10 mouse cellular contexts compared by ENCODE assay signal in the genomic region with DNA sequence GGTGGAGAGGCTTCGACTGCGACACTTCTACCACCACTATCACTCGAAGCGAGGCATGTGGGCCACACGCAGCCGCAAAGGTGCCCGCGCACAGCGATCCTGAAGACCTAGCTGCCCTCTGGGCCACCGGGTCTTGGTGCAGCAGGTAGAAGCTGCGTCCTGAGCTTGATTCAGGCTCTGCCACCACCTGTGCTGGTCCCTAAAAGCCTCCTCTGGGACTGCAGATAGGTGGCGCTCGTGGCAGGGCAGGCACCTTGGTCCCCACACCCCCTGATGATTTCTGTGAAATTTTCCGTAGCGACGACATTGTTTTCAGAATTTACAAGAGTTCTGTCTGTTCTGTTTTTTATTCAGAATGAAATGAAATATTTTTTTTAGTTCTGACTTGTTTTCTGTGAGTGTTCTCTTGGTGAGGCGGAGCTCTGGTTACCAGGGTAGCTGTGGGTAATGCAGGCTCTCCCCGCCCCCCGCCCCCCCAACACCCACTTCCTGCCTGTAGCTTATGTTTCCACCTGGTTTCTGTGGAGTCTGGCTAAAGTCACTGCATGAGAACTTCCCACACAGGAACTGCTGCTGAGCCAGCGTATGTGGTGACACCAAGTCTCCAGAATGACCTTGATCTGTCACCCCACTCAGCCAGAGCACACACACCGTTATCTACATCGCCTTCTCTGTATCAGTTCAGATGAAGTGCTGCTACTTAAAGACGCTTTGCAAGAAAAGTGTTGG. TPM values are rescaled to one million over a fixed set of nuclear protein-coding genes. Genes with fewer than 3 reads are reported as not detected.
DNase-seq lines count a peak whose midpoint lies in the region; ATAC-seq lines count a peak whose summit lies in the region.
"Had no signal": no experiment of that assay in that cellular context is flagged by ENCODE, and none has a peak within 500 bp of the region (broad histone marks: within the 10 kb centered on the region; RNA-seq: fewer than 3 reads in every experiment).

No protein-coding gene starts in this region.

- no peak for ATAC-seq in forebrain, embryonic 11.5 days (replicated peaks; ENCODE audit: low FRiP score)
- ATAC-seq in forebrain, embryonic 13.5 days: no peak
- ATAC-seq in cerebellum, adult (ENCODE audit: insufficient number of reproducible peaks, low FRiP score, low TSS enrichment): no peak

- peak; percentile 65 for DNase-seq in forebrain, embryonic 11.5 days (ENCODE audit: low spot score)
- DNase-seq in right cerebral cortex, adult 18-20 months: peak; percentile 35
- no peak for DNase-seq in right cerebral cortex, postnatal 4 days
- DNase-seq in kidney, postnatal 4 days: peak; percentile 54 to 68
- DNase-seq in natural killer cell, adult 2 months (ENCODE audit: low spot score in 2 of 2): peak; percentile 38 to 58
- no peak for DNase-seq in right cerebral cortex, postnatal 14 days

- H3K9me3 ChIP-seq in forebrain, embryonic 11.5 days (ENCODE audit: control insufficient read depth, low read length): no peaks in the 10 kb centered on the region
- no peaks in the 10 kb centered on the region for H3K9me3 ChIP-seq in forebrain, embryonic 13.5 days (replicated peaks)
- H3K9me3 ChIP-seq: G1E had no signal

- no peak overlapping the region for H3K4me3 ChIP-seq in forebrain, embryonic 11.5 days (ENCODE audit: low read depth, low read length)
- H3K4me3 ChIP-seq in forebrain, embryonic 13.5 days: no peak overlapping the region

- no peak overlapping the region for H3K27ac ChIP-seq in forebrain, embryonic 11.5 days (ENCODE audit: low read depth, low read length)
- no peak overlapping the region for H3K27ac ChIP-seq in forebrain, embryonic 13.5 days

- H3K9ac ChIP-seq in forebrain, embryonic 11.5 days (ENCODE audit: low read length): no peak overlapping the region
- no peak overlapping the region for H3K9ac ChIP-seq in forebrain, embryonic 13.5 days

- no peak overlapping the region for H3K4me2 ChIP-seq in forebrain, embryonic 11.5 days (ENCODE audit: low read depth, low read length, severe bottlenecking)
- H3K4me2 ChIP-seq in forebrain, embryonic 13.5 days: no peak overlapping the region

- 0 out of 2 replicates have a peak, but pooled peaks cover 3% of the 10 kb centered on the region for H3K4me1 ChIP-seq in forebrain, embryonic 11.5 days (replicated peaks; ENCODE audit: control insufficient read depth, insufficient read depth, low read length)
- peaks cover 16% of the 10 kb centered on the region for H3K4me1 ChIP-seq in forebrain, embryonic 13.5 days

- 39% methylated on average over 23 of the region's 23 CpGs for WGBS in forebrain, embryonic 11.5 days
- WGBS in forebrain, embryonic 13.5 days: 48% methylated on average over 23 of the region's 23 CpGs

- H3K27me3 ChIP-seq in forebrain, embryonic 11.5 days (ENCODE audit: control insufficient read depth, insufficient read depth, low read length): peaks cover 10% of the 10 kb centered on the region; the same call in 1 of the 2 replicates
- peaks cover 15% of the 10 kb centered on the region for H3K27me3 ChIP-seq in forebrain, embryonic 13.5 days

- 0 out of 2 replicates have a peak, but pooled peaks cover 2% of the 10 kb centered on the region for H3K36me3 ChIP-seq in forebrain, embryonic 11.5 days (ENCODE audit: control insufficient read depth, insufficient read depth, low read length)
- H3K36me3 ChIP-seq in forebrain, embryonic 13.5 days (ENCODE audit: poor library complexity, severe bottlenecking): peaks cover 18% of the 10 kb centered on the region
- H3K36me3 ChIP-seq: G1E had no signal

RNA-seq across cellular contexts. Expression of gene Pkp3, which starts 5.8 kb away (rescaled TPM):
- 1.1 and 1.9 TPM in 2 replicates for polyA plus RNA-seq in forebrain, embryonic 11.5 days (2014; fragmentation: Nextera tagmentation; extraction: Ambion mirVana)
- 0.25 TPM in 1 of 2 replicates, not detected in the other for polyA plus RNA-seq in forebrain, embryonic 13.5 days (2015; fragmentation: Nextera tagmentation; extraction: Ambion mirVana)
- polyA plus RNA-seq: G1E had no signal

RNA-seq across cellular contexts. Expression of gene B4galnt4, which starts 11.3 kb away (rescaled TPM):
- 22.3 and 23.5 TPM in 2 replicates for polyA plus RNA-seq in forebrain, embryonic 11.5 days (2014; fragmentation: Nextera tagmentation; extraction: Ambion mirVana)
- polyA plus RNA-seq in forebrain, embryonic 13.5 days (2015; fragmentation: Nextera tagmentation; extraction: Ambion mirVana): 33.0 and 34.7 TPM in 2 replicates
- polyA plus RNA-seq: G1E had no signal

RNA-seq across cellular contexts. Expression of gene Sigirr, which starts 28.2 kb away (rescaled TPM):
- polyA plus RNA-seq in forebrain, embryonic 11.5 days (2014; fragmentation: Nextera tagmentation; extraction: Ambion mirVana): 1.2 and 1.8 TPM in 2 replicates
- 1.5 and 1.7 TPM in 2 replicates for polyA plus RNA-seq in forebrain, embryonic 13.5 days (2015; fragmentation: Nextera tagmentation; extraction: Ambion mirVana)

RNA-seq across cellular contexts. Expression of gene Gm17387, which starts 43.2 kb away (rescaled TPM):
- not detected in 2 replicates for polyA plus RNA-seq in forebrain, embryonic 11.5 days (2014; fragmentation: Nextera tagmentation; extraction: Ambion mirVana)
- polyA plus RNA-seq in forebrain, embryonic 13.5 days (2015; fragmentation: Nextera tagmentation; extraction: Ambion mirVana): not detected in 2 replicates
- polyA plus RNA-seq: G1E; intestine, embryonic 14.5 days had no signal

RNA-seq across cellular contexts. Expression of gene Ano9, which starts 45.4 kb away (rescaled TPM):
- 0.21 and 0.39 TPM in 2 replicates for polyA plus RNA-seq in forebrain, embryonic 11.5 days (2014; fragmentation: Nextera tagmentation; extraction: Ambion mirVana)
- 0.13 TPM in 1 of 2 replicates, not detected in the other for polyA plus RNA-seq in forebrain, embryonic 13.5 days (2015; fragmentation: Nextera tagmentation; extraction: Ambion mirVana)
- polyA plus RNA-seq: G1E had no signal

Comparison
In these comparisons a context has a peak if more than half of its experiments do, and no peak if none do; other contexts are left out.
1. DNase-seq: peak in forebrain, embryonic 11.5 days (single experiment), right cerebral cortex, adult 18-20 months (single experiment), kidney, postnatal 4 days (2 of 2) and natural killer cell, adult 2 months (2 of 2); none in right cerebral cortex, postnatal 4 days (single experiment) and right cerebral cortex, postnatal 14 days (single experiment).